Mouse (Mus musculus) naive thymus-derived CD4-positive, alpha-beta T cell, adult 2 months (primary cell): Measurements from ENCODE around the gene 9230112D13Rik.
A peak's percentile ranks its signal among the peaks of the same experiment; 100 is the strongest.

Experiments
- DNase-seq: peaks from one replicate; pipeline ENCODE4 v3.0.0-alpha.2; 2011; ENCODE audit warnings: low read depth

The 9230112D13Rik gene

DNA sequence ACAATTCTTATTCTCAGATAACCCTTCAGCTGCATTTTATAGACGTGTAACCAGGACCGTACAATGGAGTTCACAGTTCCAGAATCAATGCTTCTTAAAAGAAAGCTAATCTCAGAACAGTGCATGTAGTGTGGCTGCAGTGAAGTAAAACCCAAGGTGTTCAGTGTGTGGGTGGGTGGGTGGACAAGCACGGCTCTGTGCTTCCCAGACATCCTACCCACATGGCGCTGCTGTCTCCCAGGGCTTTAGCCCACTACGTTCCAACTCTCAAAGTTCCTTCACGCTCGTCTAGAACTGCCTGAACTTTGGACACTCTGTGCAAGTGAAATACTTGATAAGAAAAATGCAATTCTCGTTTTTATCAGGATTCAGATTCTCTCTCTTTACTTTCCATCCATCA, at the start of gene 9230112D13Rik:
Gene 9230112D13Rik, minus strand, starts transcription at position 101 of the 400 bp plus-strand sequence.
- no peak for DNase-seq

DNA sequence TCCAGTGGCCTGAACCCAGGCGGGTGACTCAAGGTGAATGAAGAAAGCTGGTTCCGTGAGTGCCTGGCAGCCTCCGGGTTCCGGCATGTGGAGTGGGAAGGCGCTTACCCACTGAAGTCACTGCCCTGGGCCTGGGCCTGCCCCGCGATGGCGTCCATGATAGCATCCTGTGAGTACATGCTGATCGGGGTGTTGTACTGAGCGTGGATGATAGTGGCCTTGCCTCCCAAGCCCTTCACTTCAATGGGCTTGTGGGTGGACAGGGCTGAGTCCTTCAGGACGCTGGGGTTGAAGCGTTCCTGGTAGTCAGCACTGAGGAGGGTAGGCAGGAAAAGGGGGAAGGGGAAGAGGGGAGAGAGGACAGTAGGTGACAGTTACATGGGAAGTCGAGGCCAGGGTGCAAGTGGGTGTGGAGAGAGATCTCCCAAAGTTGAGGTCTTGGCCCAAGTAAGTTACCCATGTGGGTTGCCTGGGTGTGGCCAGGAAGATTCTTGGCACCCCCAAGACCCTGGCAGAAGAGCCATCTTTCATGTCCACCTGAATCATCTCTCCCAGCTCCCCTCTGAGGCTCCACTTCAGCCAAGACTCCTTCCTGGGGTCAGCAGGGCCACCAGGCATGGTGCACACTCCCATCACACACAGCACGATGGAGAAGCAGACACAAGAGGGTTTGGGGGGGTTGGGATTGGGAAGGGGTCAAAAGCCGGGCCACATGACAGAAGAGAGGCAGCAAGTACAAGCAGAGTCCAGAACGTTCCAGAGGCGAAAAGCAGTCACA, 49.2 kb upstream of the 9230112D13Rik start:
- no peak for DNase-seq

DNA sequence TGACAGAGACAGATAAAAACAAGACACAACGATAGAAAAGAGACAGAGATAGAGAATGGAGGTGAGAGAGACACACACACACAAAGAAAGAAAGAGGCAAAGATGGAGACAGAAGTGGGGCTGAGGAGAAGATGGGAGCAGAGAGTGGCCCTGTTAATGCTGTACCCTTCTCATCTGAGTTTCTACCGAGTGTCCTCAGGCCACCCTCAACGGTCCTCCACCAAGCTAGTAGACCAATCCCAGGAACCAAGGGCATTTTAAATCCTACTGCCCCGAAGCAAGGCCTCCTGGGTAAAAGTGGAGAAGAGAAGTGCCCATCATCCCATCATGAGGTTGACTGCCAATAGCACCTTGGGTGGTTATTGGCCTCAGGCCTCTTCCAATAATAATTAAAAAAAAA, 48.3 kb upstream of the 9230112D13Rik start:
- DNase-seq, result no peak

DNA sequence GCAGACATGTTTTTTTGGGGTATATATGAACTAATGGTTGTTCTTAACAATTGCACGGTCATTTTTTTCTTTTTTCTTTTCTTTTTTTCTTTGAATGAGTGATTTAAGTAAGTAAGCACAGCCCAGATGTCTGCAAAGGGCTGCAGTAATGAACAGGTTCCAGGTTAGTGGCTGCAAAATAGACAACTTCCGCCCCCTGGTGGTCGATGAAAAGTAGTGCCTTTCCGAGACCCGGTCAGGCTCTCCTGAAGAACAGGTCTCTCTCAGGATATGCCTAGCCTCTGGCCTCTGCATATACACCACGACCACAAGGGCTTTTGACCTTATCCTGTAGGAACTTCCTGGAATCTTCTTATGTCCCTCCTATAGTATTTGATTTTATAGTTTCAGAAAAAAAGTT, 47.7 kb upstream of the 9230112D13Rik start:
- peak; percentile 68 for DNase-seq

DNA sequence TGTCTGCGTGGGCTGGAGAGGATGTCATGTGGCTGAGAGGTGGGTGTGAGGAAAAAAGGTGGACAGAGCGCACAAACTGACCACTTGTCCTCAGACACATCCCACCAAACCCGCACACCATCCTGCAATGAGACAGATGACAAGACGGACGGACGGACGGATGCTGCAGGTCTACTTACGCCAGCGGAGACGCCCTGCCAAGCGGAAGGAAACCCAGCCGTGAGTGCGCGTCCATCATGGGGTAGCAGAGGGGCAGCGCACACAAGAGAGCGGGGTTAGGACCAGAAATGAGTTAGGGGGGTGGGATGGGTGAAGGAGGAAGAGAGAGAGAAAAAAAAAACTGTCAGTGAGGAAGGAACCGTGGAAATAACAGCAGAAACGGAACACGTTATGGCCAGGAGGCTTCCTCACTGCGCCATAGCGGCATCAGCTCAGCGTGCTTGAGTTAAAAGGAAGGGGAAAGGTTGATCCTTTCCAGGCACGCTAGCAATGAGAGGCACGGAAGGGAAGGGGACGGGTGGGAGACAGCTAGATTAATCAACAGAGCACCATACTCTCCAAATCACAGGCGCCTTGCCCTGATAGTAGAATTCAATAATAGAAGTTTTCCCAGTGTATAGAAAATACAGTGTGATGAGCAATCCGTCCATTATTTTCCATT, 47.1 kb upstream of the 9230112D13Rik start:
- DNase-seq, result no peak

DNA sequence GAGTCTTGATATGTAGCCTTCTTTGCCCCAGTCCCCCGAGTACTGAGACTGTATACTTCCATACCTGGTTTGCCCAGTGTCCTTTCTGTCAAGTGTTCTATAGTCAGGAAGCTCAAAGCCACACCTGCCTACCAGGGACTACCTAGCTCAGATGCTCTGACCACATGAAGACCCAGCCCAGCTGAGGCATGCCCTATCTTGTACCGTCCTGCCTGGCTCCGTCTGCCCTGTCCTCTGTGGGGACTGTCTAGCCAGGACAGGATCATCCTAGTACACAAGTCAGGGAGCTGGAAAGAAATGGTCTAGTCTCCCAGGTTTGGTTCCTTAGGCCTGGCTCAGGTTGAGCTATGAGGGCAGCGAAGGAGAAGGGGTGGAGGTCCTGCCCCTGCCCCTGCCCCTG, 46.0 kb upstream of the 9230112D13Rik start:
- no peak for DNase-seq

DNA sequence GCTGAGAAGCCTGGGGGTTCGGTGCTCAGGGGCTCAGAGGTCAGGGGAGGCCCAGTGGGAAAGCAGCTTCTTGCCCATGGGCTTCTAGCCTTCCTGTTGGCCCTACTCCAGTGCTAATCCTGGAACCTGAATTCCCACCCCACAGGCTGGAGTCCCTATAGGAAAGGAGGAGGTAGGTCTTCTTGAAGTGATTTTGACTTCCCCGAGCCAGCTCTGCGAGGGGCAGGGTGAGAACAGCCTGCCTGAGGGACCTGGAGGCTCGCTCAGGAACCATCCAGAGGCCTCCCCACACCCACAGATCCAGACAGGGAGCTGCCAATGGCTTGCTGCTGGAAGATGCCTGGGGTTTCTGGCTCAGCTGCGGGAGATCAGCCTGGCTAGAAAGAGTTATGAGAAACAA, 45.1 kb upstream of the 9230112D13Rik start:
- no peak for DNase-seq

DNA sequence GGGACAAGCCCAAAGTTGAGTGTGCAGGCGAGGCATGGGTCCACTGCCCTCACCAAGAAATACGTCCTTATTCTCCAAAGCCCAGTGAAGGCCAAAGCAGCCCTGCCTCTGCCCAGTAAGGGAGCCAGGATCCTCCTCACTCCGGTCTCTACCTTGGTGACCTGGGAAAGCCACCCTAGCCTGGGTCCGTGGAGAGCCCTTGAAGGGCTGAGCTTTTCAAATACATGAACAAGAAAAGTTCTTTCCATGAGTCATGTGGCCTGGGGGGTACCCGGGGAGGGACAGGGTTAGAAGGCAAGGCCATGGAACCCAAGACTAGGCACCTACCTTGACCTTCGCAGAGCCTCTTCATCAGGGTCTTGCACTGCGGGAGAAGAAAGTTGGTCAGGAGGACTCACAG, 43.9 kb upstream of the 9230112D13Rik start:
- DNase-seq, result no peak

DNA sequence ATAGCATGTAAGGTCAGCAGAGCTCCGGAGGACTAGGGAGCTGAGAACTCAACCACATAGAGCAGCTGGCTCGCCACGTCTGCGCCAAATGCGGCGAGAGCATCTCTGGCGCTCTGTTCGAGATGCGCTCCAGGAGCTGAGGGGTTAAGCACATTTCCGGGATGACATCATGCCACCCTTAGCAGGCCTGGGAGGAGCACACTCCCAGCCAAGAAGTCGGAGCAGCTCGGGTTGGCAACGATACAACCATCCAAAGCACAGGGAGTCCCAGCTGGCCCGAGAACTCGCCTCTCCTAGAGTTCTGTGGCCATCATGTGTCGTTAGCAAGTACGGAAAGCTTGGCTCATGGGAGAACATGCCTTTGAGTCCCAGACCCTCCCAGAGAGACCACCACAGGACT, 43.1 kb upstream of the 9230112D13Rik start:
- no peak for DNase-seq

DNA sequence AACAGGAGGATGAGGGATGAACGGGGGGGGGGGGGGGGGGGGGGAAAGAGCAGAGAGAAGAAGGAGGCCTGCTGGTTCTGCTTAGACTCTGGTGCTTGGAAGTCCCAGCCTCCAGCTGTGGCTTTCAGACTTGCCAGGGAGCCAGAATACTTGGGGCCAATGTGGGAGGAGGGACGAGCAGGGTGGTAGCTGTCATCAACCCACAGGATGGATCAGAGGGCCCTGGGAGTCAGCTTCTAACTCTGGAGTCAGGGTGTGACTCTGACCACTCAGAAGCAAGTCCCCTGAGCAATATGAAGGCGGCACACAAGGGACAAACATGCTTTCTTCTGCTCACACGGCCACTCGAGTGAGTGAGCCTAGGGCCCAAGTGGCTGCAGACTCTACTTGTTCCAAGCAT, 42.0 kb upstream of the 9230112D13Rik start:
- DNase-seq, result no peak

DNA sequence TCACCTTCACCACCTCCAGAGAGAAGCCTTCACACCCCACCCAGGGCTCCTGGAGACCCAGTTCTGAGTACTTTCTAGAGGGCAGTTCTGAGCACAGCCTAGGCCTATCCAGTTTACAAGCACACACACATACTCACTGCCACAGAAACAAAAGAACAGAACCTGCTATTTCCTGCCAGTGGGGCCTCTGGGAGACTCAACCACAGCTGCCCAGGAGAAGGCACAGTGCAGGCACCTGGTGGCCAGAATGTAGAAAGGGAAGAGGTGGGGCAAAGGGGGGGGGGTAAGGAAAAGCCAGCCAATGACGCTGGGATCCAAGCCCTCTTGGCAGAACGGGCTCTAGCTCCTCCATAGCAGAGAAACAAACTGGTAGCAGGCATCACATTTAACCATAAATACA, 39.8 kb upstream of the 9230112D13Rik start:
- no peak for DNase-seq

DNA sequence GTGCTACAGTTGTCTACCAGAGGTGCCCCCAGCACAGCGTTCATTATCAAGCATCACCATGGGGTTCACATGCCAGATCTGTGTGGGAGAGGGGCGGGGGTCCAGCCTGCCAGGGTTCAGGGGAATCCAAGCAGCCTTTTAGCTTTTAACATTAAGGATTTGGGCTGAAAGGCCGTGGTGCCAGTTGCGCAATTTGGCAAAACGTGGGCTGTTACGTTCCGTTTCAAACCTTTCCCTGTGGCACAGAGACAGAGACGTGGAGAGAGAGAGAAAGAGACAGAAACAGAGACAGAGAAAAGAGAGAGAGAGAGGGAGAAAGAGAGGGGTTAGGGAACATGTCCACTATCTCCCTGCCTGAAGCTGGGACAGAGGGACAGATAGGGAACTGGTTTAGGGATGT, 39.0 kb upstream of the 9230112D13Rik start:
- no peak for DNase-seq

DNA sequence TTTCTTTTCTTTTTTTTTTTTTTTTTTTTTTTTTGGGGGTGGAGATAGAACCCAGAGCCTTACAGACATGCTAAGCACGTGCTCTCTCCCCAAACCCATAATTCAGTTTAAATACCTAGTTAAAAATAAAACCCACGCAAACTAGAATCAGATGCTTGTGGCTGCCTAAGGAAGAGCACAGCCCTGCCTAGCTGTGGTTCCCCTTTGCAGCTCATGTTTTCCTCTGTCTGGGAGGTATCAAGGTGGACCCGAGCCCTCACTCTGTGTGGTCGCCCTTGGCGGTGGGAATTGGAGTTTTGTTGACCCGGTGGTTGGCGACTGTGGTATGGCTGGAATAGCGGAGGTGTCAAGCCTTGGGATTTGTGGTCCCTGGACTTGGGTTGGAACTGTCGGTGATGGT, 36.3 kb upstream of the 9230112D13Rik start:
- no peak for DNase-seq

DNA sequence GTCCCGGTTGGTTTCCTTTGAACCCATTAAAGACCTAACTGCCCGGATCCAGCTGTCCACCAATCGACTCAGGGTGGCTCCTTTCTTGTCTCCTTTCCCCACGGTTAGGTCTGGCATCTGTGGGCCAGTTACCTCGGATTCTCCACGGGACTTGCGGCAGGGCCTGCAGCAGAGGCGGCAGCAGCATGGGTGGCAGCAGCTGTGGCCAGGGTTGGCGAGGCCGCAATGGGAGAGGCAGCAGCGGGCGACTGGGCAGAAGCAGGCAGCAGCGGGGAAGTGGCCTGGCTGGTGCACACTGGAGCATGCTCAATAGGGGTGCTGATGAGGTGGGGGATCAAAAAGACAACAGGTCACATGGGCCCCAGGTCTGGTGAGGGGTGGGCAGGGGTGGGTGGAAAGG, 32.6 kb upstream of the 9230112D13Rik start:
- no peak for DNase-seq

DNA sequence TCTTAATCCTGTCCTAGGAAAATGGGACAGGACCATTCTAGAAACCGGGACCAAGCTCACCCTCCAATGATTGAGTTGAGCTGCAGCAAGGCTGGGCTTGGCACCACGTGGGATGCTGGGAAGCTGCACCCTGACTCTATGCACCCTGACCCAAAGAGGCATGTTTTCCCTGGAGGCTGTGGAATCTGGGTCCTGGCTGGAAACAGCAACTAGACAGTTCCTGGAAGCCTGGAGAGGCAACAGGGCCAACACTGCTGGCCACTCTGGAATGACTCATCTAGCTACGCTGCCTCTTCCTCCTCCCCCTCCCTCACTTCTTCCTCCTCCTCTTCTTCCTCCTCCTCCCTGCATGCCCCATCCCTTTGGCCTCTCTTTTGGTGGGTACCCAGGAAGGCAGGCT, 31.4 kb upstream of the 9230112D13Rik start:
- DNase-seq, result no peak

DNA sequence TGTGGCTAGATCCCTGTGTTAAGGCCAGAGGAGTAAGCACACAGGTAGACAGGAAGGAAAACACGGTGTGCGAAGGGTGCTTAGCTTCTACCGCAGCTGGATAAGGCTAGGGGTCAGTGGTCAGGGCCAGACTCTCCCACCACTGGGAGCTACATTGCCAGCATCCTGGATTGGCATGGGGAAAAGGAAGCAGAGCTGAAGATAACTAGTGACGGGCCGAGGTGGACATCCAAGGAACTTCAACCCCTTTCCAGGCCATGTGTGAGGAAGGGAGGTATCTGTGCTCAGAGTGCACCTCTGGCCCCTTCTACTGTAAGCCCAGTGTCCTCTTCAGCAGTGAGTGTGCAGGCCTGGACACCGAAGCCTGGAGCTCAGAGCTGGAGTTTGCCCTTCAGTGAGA, 30.9 kb upstream of the 9230112D13Rik start:
- DNase-seq, result no peak

DNA sequence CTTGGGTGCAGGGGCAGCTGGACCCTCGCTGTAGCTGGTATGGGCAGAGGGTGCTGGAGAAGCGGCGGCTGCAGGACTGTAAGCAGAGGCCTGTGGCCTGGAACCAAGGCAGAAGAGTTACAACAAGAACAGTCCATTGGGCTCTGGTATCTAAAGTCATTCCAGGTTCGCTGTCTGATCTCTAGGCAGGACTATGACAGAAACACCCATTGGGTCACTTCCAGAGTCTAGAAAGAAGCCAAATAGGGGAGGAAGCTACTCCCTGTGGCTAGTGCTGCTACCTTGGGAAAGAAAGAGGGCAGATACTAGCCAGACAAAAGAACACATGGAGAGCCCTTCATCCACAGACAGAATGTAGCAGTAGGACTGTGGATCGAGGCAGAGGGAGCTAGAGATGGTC, 29.6 kb upstream of the 9230112D13Rik start:
- DNase-seq, result no peak

DNA sequence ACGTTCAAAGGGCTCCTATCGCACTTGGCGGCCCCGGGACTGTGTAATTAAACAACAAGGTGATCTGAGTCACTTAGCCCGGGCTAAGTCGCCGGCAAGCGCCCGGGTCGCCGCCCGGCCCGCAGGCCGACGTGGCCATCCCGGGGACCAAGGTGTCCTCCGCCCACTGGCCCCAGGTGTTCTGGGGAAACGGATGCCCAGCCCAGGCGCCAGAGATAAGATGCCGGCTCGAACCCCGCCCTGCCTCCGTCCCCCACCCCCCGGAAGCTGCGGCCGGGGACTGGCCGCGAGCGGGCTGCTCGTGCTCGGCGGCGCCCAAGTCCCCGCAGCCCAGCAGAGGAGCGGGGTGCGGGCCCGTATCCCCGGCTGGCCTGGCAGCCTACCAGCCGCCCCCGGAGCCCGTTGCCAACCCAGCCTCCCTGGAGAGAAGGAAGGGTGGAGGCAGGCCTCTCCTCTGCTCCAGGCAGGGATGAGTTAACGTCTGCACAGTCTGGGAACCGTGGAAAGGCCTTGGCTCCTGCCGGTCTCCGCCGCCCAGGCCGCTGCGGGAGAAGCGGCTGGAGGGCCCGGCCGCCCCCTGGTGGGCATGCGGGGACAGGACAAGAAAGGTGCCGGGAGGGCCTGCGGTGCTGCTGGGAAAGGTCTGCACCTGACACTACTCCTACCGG, 26.5 kb upstream of the 9230112D13Rik start:
- DNase-seq, result peak; percentile 73

DNA sequence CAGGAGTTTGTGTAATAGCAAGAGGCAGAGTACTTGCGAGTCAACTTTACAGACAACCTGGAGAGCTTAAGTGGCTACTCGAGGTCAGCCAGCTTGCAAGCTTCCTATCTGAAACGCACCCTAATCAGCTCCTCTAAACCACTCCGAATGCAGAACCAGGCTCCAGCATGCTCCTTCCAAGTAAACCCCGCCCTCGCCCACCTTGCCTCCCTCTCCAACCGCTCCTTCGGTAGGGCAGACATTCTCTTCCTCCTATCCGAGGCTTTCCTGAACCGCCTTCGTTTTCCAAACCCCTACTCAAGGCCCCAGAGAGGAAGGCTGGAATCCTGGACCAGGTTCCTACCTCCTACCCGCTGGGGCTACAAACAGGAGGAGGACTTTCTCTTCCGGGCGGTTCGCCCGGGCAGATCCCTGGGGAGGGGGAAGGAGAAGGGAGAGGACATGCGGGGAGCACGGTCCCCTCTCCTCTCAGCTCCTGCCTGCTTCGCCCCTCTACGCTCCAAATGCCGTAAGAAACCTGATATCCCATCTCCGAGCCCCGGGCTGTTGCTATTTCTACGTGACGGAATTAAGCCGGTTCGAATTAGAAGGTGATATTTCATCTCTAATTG, 25.9 kb upstream of the 9230112D13Rik start:
- peak; percentile 19 for DNase-seq

DNA sequence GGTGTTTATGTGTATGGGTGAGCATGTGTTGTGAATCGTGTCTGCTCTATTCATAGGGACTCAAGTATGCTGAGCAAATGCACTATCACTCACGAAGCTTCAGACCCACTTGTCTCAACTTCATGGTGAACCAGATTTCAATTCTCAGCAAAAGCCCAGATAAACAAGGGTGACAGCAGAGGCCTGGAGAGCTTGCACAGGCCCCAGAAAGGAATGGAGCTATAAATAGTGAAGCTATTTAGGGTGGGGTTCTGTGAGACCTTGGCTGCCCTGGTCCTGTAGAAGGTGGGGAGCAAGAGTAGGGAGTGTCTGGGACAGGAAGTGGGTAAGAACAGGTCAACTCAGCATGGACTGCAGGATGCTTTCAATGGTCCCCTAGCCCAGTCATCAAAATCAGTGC, 21.9 kb upstream of the 9230112D13Rik start:
- no peak for DNase-seq

DNA sequence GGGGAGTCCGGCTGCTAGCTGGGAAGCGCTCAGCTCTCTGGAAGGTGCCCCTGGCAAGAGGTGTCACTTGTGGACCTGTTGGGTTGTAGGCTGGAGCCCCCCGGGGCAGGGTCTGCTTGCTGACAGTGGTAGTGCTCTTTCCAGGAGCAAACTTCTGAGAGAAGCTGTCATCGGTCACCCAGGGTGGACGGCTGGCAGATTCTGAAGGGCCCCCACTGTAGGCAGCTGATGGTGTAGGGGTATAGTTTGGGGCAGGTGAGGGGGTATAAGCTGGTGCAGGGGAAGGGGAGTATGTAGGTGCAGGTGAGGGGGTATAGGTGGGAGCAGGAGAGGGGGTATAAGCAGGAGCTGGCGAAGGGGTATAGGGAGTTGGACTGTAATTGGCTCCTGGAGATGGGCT, 21.4 kb upstream of the 9230112D13Rik start:
- DNase-seq, result no peak

DNA sequence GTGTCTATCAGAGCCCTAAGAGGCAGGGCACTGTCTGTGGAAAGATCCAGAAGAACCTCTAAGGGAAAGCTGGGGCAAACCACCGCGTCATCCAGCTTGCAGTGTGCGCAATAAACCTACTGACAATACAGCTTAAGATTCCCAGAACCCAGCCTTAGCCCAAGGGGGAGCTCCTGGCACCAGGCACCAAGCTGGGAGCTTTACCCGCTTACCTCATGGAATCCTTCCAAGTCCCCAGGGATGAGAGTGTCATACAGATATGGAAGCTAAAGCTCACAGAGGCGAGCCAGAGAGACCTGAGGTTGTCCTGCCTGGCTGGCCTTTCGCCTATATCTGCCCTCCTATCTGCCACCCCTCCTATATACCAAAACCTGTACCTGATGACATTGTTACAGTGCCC, 21.0 kb upstream of the 9230112D13Rik start:
- DNase-seq, result no peak

DNA sequence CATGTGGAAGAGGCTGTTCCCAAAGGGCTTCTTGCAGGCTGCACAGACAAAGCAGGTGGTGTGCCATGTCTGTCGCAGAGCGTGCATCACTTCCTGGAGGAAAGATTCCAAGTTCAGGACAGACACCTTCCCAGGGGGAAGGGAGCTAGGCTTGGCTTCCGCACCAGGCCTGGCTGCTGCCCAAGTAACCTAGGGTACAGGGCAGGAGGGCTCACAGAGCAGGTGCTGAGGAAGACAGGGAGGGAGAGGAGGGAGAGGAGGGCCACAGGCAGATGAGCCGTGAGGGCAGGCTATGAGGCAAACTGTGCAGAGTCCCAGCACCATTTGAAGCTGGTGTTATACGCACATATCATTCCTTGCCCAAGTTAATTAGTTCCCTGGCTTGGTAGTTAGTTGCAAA, 19.3 kb upstream of the 9230112D13Rik start:
- no peak for DNase-seq
